Mouse (Mus musculus): Measurements from ENCODE around the gene Pdzd3.

GRCm38 (mm10) chr9:44253441-44253840 lies 2.2 kb upstream of the Pdzd3 start:
- TF ChIP-seq CTCF (IDR thresholded peaks at IDR 0.05; ENCODE audit: control insufficient read depth, insufficient read depth, insufficient replicate concordance, low read depth, low read length) (no peak), POLR2A (IDR thresholded peaks at IDR 0.05; ENCODE audit: control insufficient read depth, low read depth, low read length) (no peak)

All from testis, adult 2 months (tissue).